Mouse (Mus musculus) ES-Bruce4 (cell line): ENCODE results near the gene Zfp408.

Source experiments
- CTCF ChIP-seq: IDR thresholded peaks from one replicate; pipeline ENCODE4 v1.8.1; 2011; ENCODE audit warnings: low read depth, low read length
- EP300 ChIP-seq: IDR thresholded peaks from 2 replicates; pipeline ENCODE4 v1.6.1; 2011; ENCODE audit warnings: low read depth, low read length; ENCODE audit not compliant: insufficient read depth
- POLR2A ChIP-seq: IDR thresholded peaks from one replicate; pipeline ENCODE4 v1.8.1; 2011; ENCODE audit warnings: low read length; ENCODE audit not compliant: insufficient read depth

GRCm38 (mm10) chr2:91667747-91668146 is 18.2 kb upstream of the Zfp408 start:
- no peak for TF ChIP-seq CTCF
- no peak for TF ChIP-seq POLR2A
- no peak for TF ChIP-seq EP300
